Comparison of ENCODE assay signal across 24 mouse cellular contexts in the genomic region with DNA sequence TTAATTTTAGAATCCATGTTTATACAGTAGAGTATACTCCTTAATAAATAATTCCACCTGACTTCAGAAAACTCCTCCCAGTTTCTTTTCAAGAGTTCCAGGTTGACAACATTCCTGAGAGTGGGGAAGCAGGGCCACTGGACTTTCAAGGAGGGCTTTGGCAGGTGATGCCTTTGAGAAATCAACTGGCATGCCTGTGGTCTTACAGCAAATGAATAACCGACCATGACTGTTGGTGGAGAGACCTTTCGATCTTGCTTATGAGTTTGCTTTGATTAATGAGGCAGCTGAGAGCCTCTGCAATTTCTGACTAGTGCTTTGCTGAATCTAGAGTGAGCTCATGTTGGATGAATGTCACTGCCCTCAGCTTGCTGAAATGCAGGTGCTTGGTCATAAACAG. TPM values are rescaled to one million over a fixed set of nuclear protein-coding genes. Genes with fewer than 3 reads are reported as not detected.
"Had no signal": no experiment of that assay in that cellular context is flagged by ENCODE, and none has a peak within 500 bp of the region (broad histone marks: within the 10 kb centered on the region; RNA-seq: fewer than 3 reads in every experiment).

No protein-coding gene starts in this region.

- H3K27me3 ChIP-seq: intestine, embryonic 15.5 days; kidney, embryonic 15.5 days; midbrain, embryonic 13.5 days had no signal

- H3K4me2 ChIP-seq: intestine, embryonic 15.5 days; kidney, embryonic 15.5 days; liver, embryonic 11.5 days; midbrain, embryonic 13.5 days had no signal

- ATAC-seq: intestine, embryonic 15.5 days; liver, postnatal 0 days; midbrain, embryonic 13.5 days had no signal

- DNase-seq: kidney, adult 11 months; kidney, adult 8-10 months; kidney, postnatal 10 days; kidney, postnatal 36 days; liver, postnatal 0 days; thymus, adult 2 months; thymus, postnatal 14 days; thymus, postnatal 4 days had no signal

- H3K27ac ChIP-seq: intestine, embryonic 15.5 days; kidney, embryonic 15.5 days; liver, embryonic 14.5 days; midbrain, embryonic 10.5 days; midbrain, embryonic 13.5 days; stomach, postnatal 0 days had no signal

- H3K9ac ChIP-seq: intestine, embryonic 15.5 days; kidney, embryonic 15.5 days; liver, embryonic 14.5 days; liver, postnatal 0 days; midbrain, embryonic 13.5 days had no signal

- H3K4me3 ChIP-seq: intestine, embryonic 15.5 days; kidney, embryonic 15.5 days; megakaryocyte, embryonic 14.5 days; midbrain, embryonic 10.5 days; midbrain, embryonic 13.5 days had no signal

- H3K9me3 ChIP-seq: intestine, embryonic 15.5 days; kidney, embryonic 15.5 days; megakaryocyte, embryonic 14.5 days; midbrain, embryonic 10.5 days; midbrain, embryonic 13.5 days had no signal

- H3K4me1 ChIP-seq: intestine, embryonic 15.5 days; kidney, embryonic 15.5 days; megakaryocyte, embryonic 14.5 days had no signal

- H3K36me3 ChIP-seq: intestine, embryonic 15.5 days; kidney, embryonic 15.5 days; midbrain, embryonic 10.5 days; midbrain, embryonic 13.5 days had no signal

RNA-seq across cellular contexts. Expression of a gene that starts 4.9 kb away (rescaled TPM):
- total RNA-seq: layer of hippocampus, postnatal 14 days; left cerebral cortex, adult 8-10 months; left cerebral cortex, postnatal 25 days; midbrain, postnatal 0 days had no signal
- polyA plus RNA-seq: limb, embryonic 11.5 days; liver, embryonic 11.5 days; liver, embryonic 14.5 days; midbrain, embryonic 10.5 days; midbrain, embryonic 13.5 days; midbrain, postnatal 0 days; neural tube, embryonic 11.5 days; small intestine, adult 2 months; stomach, embryonic 14.5 days; thymus, adult 2 months had no signal
